Mouse (Mus musculus): Measurements from ENCODE around the gene Atp6v0a1.

Gene Atp6v0a1

GRCm38 (mm10) chr11:101060126-101060525 lies 50.9 kb downstream of the Atp6v0a1 start:
- no peak for DNase-seq (ENCODE audit: low read depth, low spot score)

- no peak for DNase-seq (ENCODE audit: low read depth, low spot score)
These were observed 51.8 kb downstream of the Atp6v0a1 start for GRCm38 (mm10) chr11:101061049-101061448.

- no peak for DNase-seq (ENCODE audit: low read depth, low spot score)
These were observed 53.1 kb downstream of the Atp6v0a1 start for GRCm38 (mm10) chr11:101062165-101062884.

- DNase-seq (ENCODE audit: low read depth, low spot score) = no peak
These were observed 53.9 kb downstream of the Atp6v0a1 start for GRCm38 (mm10) chr11:101062971-101063675.

GRCm38 (mm10) chr11:101063676-101064327 lies 54.5 kb downstream of the Atp6v0a1 start:
- DNase-seq (ENCODE audit: low read depth, low spot score) = peak; percentile 54

- peak; percentile 58 for DNase-seq (ENCODE audit: low read depth, low spot score)
These were observed 55.2 kb downstream of the Atp6v0a1 start for GRCm38 (mm10) chr11:101064462-101064861.

GRCm38 (mm10) chr11:101065002-101065401 lies 55.8 kb downstream of the Atp6v0a1 start:
- no peak for DNase-seq (ENCODE audit: low read depth, low spot score)

GRCm38 (mm10) chr11:101066549-101067412 lies 57.5 kb downstream of the Atp6v0a1 start:
- DNase-seq (ENCODE audit: low read depth, low spot score) = peak; percentile 92

- DNase-seq (ENCODE audit: low read depth, low spot score) = peak; percentile 84
These were observed 60.3 kb downstream of the Atp6v0a1 start, which contains the start of gene Naglu for GRCm38 (mm10) chr11:101069391-101070188. Gene Naglu, plus strand, starts transcription at chr11:101070012.

GRCm38 (mm10) chr11:101070189-101070527 lies 60.9 kb downstream of the Atp6v0a1 start:
- DNase-seq (ENCODE audit: low read depth, low spot score) = no peak

GRCm38 (mm10) chr11:101070987-101071386 lies 61.7 kb downstream of the Atp6v0a1 start:
- no peak for DNase-seq (ENCODE audit: low read depth, low spot score)

- no peak for DNase-seq (ENCODE audit: low read depth, low spot score)
These were observed 62.7 kb downstream of the Atp6v0a1 start for GRCm38 (mm10) chr11:101071810-101072428.

- DNase-seq (ENCODE audit: low read depth, low spot score) = no peak
These were observed 68.9 kb downstream of the Atp6v0a1 start, which contains the start of gene Hsd17b1 for GRCm38 (mm10) chr11:101078121-101078520. Gene Hsd17b1, plus strand, starts transcription at chr11:101078411.

- DNase-seq (ENCODE audit: low read depth, low spot score) = peak; percentile 46
These were observed 70.5 kb downstream of the Atp6v0a1 start for GRCm38 (mm10) chr11:101079746-101080145.

- DNase-seq (ENCODE audit: low read depth, low spot score) = no peak
These were observed 71.2 kb downstream of the Atp6v0a1 start for GRCm38 (mm10) chr11:101080421-101080820.

GRCm38 (mm10) chr11:101081659-101082058 lies 72.4 kb downstream of the Atp6v0a1 start:
- no peak for DNase-seq (ENCODE audit: low read depth, low spot score)

GRCm38 (mm10) chr11:101082208-101083082 lies 73.2 kb downstream of the Atp6v0a1 start, which contains the start of gene Coasy:
Gene Coasy, plus strand, starts transcription at chr11:101082565.
- peak; percentile 96 for DNase-seq (ENCODE audit: low read depth, low spot score)

- no peak for DNase-seq (ENCODE audit: low read depth, low spot score)
These were observed 73.9 kb downstream of the Atp6v0a1 start for GRCm38 (mm10) chr11:101083083-101083697.

GRCm38 (mm10) chr11:101084246-101084645 lies 75.0 kb downstream of the Atp6v0a1 start:
- DNase-seq (ENCODE audit: low read depth, low spot score) = no peak
